Mouse (Mus musculus) right cerebral cortex, postnatal 36 days (tissue): Measurements from ENCODE around the gene Clta.

Experiments
- DNase-seq, 2 experiments: peaks; one replicate each; pipeline ENCODE4 v3.0.0; 2022; ENCODE audit warnings: low spot score in 2 of 2, mixed read lengths in 1 of 2

Clta gene

DNA sequence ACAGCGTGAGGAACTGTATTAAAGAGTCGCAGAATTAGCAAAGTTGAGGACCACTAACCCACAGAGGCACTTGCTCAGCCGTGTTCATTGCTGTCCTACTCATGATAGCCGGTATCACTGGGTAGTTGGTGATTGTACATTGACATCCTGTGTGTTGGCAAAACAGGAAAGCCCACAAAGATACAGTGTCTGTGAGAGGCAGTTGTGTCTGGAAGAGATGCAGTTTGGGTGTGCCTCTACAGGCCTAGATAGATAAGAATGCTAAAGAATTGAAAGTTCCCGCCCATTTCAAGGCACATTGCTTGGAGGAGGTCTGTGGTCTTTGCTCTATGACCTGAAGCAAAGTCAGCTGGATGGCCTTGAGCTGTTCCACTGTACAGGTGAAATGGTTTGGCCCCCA, at the start of gene Clta:
Gene Clta (plus strand): TSS at position 327 of the 400 bp plus-strand sequence.
- no peak for DNase-seq

DNA sequence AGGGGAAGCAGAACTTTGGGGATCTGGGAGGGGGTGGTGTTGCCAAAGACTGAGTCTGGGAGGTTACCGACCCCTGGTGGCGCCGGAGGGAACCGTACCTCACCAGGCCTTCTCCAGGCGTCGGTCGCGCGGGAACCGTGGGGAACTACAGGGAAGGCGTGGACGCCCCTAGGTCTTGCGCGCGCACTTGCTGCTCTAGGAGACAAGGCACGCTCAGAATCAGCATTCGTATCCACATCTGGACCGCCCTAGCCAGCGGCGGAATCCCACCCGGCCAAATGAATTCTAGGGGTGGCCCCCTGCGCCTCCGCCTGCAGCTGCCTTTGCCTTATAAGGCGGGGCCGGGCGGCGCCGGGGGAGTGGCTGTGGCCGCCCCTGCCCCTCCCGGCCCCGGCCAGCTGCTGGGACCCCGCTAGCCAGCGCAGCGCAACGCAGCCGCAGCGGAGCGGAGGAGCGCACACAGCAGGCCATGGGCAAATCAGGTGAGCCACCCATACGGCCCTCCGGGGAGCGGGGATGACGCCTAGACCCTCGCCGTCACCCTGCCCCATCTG, 46.9 kb upstream of the Clta start, which contains the start of gene Glipr2:
Gene Glipr2 (plus strand): TSS at position 110 of the 554 bp plus-strand sequence.
- DNase-seq = peak; percentile 28 to 32

- DNase-seq = peak in 1 of 2 experiments; percentile 9
These were observed 46.3 kb upstream of the Clta start for GRCm38 (mm10) chr4:43957846-43958461.

DNA sequence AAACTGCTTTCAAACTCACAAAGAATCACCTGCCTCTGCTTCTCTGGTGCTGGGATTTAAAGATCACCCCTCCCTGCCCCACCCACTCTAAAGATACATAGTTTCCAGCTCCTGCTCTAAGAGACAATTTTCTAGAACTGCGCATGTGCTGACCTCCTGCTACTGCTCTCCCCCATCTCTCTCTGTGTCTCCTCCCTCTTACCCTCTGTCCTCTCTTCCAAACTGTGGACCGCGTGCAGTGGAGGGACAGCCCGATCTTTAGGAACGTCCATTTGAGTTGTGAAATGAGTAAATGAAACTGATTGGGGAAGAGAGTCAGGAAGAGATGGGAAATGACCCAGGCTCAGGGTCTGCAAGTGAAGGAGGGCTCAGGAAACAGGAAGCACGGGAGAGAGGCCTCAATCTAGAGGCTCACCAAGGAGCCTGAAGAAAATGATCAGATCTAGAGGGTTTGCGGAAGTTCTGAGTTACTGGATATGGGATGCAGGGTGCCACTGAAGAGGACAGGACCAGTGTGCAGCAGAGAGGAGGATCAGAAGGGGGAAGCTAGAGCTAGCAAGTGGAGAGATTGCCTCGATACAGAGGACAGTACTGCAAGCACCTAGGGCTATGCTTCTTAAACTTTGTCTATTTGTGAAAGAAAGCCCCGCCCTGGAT, 44.6 kb upstream of the Clta start:
- DNase-seq = no peak

DNA sequence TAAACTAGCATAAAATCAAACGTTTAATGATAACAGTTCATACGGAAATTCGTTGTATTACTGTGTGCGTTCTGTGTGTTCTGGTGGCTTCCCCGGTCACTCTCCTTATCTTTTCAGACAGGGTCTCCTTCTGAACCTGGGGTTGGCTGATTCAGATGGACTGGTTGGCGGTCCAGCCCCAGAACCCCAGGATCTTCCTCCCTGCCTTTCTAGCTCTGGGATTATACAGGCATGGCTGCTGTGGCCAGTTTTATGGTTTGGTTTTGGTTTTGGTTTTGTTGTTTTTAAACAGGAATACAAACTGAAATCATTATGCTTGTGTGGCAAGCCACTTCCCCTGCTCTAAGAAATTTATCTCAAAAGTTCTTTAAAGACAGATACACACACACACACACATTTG, 44.0 kb upstream of the Clta start:
- DNase-seq = no peak

- no peak for DNase-seq
These were observed 39.9 kb upstream of the Clta start for GRCm38 (mm10) chr4:43964326-43964833.

DNA sequence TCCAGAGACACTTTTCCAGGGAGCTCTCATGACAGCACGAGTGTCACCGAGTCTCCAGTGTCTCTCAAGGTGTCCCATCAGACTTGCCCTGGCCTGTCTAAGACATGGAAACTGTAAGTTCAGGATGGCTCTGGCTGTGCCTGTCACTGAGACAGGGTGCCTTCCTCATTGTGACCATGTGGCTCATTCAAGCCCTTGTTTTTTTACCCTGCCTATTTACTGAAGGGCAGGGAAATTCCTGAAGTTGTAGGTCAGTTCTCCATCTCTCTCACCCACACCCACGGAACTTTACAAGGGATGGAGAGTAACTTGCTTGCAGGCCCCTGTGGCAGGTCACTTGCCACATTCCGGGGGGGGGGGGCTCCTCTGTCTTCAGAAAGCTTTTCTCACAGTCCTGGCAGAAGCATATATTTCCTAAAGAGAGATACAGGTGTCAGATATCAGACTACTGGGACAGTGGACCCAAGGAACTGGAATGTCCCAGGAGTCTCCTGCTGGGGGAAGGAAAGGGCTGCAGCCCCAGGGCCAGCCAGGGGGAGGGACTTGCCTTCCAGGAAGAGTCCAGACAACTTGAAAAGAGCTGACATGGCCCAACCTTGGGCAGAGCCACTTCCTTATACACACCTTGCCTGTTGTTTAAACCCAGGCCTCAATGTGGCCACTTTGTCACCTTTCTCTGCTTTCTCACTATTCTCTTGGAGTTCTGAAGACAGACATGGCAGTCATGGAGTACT, 39.1 kb upstream of the Clta start:
- no peak for DNase-seq

DNA sequence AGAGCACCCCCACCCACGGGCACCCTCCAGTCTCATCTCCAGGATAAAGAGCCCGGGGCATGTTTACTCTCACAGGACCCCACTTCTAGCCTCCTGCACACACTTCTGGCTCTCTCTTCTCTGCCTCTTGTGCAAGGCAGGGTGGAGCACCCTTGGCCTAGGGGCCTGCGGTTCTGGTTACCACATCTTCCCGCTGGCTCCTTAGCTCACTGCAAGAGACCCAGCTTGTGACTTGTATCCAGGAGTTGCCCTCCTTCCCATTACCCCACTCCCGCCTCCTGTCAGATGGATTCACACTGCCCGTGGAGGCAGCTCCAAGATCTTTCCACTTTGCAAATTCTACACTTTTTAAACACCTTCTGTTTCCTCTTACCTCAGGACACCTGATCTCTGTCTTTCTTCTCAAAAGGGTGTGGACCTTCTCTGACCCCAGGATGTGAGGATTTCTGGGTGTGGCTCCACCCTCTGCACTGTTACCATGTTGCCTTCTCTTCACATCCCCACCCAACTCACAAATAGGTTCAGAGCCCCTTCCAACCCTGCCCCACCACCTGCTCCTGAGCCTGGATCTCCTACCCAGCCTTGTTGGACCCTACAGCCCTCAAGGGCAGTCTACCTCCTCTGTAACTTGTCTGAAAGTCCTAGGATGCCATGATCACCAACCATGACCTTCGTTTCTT, 38.3 kb upstream of the Clta start:
- DNase-seq = no peak

DNA sequence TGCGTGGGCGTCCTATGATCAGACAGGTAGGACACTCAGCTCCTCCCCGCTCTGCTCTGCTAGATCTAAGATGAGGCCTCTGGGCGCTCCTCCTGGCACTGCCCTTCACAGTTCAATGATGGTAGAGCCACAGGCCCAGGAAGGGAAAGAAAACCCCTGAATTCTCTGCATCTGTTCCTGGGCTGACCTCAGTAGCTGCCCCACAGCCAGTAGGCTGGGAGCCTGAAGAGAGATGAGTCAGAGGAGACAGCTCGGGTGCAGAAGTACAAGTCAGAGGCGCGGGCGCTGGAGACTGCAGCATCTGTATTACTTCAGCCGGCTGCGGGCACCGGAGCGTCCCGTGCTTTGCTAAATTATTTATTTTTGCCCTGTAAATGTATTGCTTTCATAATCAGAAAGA, 35.6 kb upstream of the Clta start:
- DNase-seq = peak; percentile 28 to 29

DNA sequence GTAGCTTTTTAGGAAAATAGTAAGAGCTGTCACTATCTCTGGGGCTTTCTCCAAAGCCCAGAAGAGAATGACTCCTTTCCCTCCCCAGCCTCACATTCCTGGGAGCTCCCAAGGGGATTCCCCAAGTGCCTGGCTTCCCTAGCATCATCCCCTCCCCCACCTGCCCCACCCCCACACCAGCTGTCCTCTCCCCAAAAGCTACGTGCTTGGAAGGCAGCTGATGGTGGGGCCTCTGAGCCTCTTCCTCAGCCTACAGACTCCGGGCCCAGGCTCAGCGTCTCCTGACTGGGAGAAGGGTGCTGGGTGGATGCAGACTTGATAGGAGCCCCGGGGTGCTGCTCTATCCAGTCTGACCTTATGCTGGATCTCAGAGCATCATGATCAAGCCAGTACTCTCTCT, 34.9 kb upstream of the Clta start:
- no peak for DNase-seq

DNA sequence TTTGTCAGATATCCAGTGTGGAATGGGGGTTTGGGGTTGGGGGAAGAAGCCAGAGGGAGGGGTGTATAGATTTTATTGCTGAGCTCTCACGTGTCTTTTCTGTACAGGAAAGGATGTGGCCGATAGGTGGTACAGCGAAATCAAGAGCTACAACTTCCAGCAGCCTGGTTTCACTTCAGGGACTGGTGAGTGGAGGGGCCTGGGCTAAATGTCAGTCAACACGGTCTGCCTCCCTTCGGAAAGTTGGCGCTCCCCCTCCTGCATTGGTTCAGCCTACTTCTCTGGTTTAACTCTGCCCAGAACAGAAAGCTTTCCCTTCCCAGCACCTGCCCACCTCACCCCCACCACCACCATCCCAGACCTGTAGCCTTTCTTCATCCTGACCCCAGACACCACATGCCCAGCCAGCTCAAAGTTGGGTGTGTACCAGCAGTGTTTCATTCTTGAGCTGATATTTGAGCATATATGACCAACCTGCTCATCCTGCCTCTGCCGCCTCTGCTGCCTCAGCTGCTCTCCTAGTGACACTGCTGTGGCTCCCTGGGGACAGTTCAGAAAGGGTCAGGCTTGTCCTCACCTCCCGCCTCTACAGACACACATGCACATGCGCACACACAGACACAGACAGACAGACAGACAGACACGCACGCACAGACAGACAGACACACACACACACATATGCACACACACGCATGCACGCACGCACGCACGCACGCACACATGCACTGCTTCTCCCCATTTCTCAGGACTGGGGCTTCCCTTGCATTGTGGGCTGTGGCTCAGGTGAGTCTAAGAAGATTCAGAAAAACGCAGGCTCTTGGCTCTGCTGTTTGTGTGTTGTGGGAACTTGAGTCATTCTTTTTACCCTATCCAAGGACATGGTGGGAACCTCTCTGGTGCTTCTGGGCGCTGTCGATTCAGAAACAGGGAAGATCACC, 33.6 kb upstream of the Clta start:
- DNase-seq = no peak

DNA sequence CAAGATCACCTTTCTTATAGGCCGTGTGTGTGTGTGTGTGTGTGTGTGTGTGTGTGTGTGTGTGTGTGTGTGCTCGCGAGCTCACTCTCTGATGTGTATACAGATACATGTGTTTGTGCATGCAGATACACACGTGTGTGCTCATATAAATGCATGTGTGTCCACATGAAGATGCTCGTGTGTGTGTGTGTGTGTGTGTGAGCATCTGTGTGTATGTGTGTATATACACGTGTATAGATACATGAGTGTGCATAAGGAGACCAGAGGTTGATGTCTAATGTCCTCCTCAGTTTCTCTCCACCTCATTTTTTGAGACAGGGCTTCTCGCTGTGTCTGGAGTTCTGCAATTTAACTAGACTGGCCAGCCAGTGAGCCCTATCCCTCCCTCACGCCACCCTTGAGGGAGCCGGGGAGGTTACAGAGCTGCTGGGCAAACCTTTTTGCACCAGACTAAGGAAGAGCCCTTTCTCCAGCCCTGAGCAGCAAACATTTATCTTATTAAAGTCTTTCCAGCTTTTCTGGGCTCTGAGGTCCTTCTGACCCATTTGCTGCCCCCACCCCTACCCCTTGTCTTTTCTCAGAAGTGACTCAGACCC, 32.6 kb upstream of the Clta start:
- DNase-seq = no peak

GRCm38 (mm10) chr4:43972137-43972591, 32.1 kb upstream of the Clta start:
- DNase-seq = no peak

GRCm38 (mm10) chr4:43973526-43973981, 30.7 kb upstream of the Clta start:
- peak; percentile 29 to 37 for DNase-seq

GRCm38 (mm10) chr4:43974914-43975616, 29.2 kb upstream of the Clta start:
- DNase-seq = no peak

- DNase-seq = no peak
These were observed 28.0 kb upstream of the Clta start for GRCm38 (mm10) chr4:43976223-43976740.

- no peak for DNase-seq
These were observed 25.5 kb upstream of the Clta start for GRCm38 (mm10) chr4:43978521-43979443.

DNA sequence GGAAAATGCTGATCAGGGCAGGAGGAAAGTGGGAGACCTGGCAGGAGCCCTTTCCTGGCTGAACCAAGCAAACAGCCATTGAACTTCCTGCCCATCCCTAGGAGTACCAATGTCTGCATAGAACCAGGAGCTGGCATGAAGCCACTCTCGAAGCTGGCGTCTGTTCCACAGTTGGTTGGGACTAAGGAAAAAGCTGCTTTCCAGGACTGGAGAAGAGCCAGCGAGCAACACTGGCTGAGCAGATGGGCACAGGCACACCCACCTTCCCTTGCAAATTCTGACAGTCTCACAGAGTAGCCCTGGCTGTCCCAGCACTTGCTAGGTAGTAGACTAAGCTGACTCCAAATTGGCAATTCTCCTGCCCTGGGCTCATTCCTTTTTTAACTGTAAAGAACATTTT, 24.5 kb upstream of the Clta start:
- DNase-seq = peak; percentile 83 to 88
